Mouse (Mus musculus) ES-Bruce4 (cell line): ENCODE results near the gene Pcbp3.

Experiments
- CTCF ChIP-seq: IDR thresholded peaks from one replicate; pipeline ENCODE4 v1.8.1; 2011; ENCODE audit warnings: low read depth, low read length
- POLR2A ChIP-seq: IDR thresholded peaks from one replicate; pipeline ENCODE4 v1.8.1; 2011; ENCODE audit warnings: low read length; ENCODE audit not compliant: insufficient read depth

GRCm38 (mm10) chr10:76961156-76961555 lies 531 bp downstream of the Pcbp3 start:
- TF ChIP-seq CTCF: no peak
- no peak for TF ChIP-seq POLR2A
